Mouse (Mus musculus) adrenal gland, postnatal 36 days (tissue): Measurements from ENCODE around the gene D630039A03Rik. TPM values are rescaled to one million over a fixed set of nuclear protein-coding genes. Genes with fewer than 3 reads are reported as not detected.

Source experiments
- DNase-seq, 2 experiments: peaks; one replicate each; pipeline ENCODE4 v3.0.0; 2021; ENCODE audit warnings: mixed read lengths in 1 of 2
- total RNA-seq, 2 experiments: library from RNA; stranded (reverse); gene quantifications; 2 replicates each; pipeline ENCODE4 v1.2.3; 2021

D630039A03Rik gene
- total RNA-seq, 2 experiments from 2014 or later: 9.8 to 15.0 TPM

DNA sequence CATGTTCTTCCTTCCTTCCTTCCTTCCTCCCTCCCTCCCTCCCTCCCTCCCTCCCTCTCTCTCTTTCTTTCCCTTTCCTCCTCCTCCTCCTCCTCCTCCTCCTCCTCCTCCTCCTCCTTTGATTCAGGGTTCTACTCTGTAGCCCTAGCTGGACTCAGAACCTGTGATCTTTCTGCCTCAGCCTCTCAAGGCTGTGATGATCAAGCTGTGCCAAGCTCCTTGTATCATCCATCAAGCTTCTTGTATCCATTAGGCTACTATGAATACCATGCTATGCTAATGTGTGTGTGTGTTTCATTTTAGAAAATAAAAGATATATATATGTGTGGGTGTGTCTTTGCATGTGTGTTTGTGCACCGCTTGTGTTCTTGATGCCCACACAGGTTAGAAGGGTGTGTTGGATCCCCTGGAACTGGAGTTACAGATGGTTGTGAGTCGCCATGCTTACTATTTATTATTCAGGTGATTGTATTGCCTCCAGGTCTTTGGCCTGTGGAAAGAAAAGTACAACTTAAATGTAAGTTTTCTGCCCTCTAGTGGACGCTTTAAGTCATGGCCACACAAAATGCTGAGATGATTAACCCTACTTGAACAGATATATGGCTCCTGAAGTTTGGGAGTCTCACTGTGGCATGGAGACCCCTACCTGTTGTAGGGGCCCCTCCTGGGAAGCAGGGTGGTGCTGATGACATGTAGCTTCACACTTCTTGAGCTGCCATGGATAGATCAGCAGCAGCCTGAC lies 11.5 kb upstream of the D630039A03Rik start:
- DNase-seq: no peak

DNA sequence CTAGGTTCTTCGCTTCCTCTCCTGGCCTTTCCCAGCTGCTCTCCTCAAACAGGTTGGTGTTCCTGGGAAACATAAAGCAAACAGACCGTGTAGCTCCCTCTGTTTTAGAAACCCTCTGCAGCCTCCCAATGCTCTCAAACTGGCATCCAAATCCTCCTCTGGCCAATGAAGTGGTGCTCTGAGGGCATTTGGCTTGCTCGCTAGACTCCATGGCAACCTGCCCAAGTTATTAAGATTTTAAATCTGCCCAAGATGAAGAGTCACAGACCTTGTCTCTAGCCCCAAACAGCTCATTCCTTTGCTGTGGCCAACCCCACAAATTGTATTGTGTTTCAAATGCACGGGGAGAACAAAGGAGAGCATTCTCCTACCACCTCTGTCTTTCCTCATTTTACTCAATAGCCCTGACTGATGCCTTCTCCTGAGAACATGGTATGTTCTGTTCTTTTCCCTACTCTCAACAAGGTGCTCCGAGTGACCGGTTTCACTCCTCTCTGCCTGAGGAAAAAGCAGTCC lies 8.5 kb upstream of the D630039A03Rik start:
- no peak for DNase-seq

DNA sequence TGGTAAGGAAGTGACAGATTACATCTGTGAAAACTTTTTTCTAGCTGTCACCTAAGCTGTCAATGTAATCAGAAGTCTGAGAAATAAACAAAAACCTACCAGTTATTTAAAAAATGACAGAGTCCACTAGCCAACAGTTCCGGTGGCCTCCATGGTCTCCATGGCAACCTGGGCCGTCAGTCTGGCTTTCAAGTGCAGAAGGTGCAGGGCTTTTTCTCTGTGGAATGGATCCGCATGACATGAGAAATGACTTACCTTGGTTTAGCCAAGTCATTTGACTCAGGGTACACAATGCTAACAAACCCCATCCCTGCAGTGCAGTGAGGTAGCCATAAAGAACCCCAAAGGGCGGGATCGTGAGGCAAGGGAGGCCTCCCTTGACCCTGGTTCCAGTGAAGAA lies 6.1 kb upstream of the D630039A03Rik start:
- DNase-seq: peak; percentile 62 to 67

GRCm38 (mm10) chr4:57920522-57920921 lies 4.4 kb upstream of the D630039A03Rik start:
- no peak for DNase-seq

DNA sequence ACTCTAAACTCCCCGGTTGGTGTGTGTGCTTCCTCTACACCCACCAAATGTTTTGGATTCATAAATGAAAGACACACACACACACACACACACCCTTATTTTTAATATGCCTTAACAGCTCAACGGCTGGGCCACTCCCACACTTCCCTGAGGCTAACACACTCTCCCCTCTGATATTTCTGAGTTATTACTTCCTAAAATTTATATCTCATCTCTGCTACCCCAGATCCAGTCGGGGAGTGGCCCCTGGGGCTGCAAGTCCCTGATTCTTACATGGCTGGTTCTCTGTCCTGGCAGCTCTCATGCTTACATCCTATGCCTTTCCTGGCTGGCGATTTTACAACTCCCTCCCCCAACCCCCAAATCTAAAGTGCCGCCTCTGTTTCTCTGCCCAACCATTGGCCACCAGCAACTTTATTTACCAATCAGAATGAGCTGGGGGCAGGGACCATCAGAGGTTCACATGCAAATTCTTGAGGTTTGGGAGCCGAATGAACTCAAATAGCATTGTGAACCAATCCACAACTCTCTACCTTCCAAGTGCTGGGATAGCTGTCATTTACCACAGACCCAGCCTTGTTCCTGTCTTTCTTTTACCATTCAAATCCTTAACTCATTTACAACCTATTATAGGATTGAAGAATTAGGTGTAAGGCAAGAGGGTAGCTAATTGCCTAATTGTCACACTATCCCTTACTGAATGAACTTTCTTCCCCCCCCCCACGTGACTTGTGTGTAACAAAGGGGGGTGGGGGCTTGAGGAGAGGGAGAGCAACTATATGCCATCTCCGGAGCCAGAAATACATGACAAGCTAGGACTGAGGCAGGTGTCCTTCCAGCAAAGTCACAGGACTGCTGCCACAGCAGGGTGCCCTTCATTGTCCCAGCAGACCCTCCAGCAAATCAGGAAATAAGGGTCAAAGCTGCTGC lies 3.7 kb upstream of the D630039A03Rik start:
- no peak for DNase-seq

DNA sequence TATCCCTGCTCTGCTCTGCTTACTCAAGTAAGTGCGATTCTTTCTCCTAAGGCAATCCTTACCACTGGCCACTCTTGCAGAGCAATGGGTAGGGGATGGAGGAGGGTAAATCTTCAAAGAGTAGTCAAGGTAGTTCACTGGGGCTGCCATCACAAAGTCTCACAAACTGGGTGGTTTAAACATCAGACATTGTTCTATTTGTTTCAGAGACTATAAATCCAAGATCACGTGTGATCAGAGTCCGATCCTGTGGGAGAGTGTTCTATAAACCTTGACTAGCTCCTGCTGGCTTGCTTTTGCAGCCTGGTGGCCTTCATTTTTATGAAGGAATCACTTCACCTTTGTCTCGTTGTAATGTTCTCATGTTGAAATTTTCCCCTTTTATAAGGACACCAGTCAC lies 614 bp upstream of the D630039A03Rik start:
- DNase-seq: no peak

- peak; percentile 36 to 67 for DNase-seq
Measured at GRCm38 (mm10) chr4:57915216-57915965, 706 bp downstream of the D630039A03Rik start.

GRCm38 (mm10) chr4:57914193-57915190 lies 1.6 kb downstream of the D630039A03Rik start:
- DNase-seq: peak in 1 of 2 experiments; percentile 38

DNA sequence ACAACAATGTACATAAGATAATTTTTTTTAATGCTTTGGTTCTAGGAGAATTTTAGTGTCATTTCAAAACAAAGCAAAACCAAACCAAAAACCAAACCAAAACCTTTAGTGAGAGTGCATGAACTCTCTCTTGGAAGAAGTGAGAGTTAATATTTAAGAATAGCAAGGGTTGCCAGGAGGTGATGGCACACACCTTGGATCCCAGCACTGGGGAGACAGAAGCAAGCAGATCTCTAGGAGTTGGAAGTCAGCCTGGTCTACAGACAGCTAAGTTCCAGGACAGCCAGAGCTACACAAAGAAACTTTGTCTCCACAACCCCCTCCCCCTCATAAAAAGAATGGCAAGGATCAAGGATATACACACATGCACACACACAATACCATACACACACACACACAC lies 3.1 kb downstream of the D630039A03Rik start:
- DNase-seq: no peak

DNA sequence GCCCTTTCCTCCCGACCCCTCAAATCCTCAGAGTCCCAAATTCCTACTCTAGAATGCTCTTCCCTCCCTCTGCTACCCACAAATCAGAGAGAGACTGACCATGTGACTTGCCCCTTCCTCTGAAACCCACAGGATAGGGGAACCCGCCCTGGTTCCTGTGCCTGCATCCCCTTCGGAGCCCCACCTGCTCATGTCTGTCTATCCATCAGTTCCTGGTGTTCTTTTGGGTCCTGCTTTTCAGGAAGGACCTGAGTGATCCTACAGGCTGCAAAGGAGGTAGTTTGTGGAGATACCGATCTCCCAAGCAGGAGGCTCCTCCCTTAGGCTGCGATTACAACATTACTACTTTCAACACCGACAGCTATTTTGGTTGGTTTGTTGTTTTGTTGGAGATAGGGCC lies 7.2 kb downstream of the D630039A03Rik start:
- DNase-seq: no peak

GRCm38 (mm10) chr4:57906708-57907107 lies 9.4 kb downstream of the D630039A03Rik start:
- no peak for DNase-seq

GRCm38 (mm10) chr4:57904638-57905037 lies 11.5 kb downstream of the D630039A03Rik start:
- DNase-seq: no peak

DNA sequence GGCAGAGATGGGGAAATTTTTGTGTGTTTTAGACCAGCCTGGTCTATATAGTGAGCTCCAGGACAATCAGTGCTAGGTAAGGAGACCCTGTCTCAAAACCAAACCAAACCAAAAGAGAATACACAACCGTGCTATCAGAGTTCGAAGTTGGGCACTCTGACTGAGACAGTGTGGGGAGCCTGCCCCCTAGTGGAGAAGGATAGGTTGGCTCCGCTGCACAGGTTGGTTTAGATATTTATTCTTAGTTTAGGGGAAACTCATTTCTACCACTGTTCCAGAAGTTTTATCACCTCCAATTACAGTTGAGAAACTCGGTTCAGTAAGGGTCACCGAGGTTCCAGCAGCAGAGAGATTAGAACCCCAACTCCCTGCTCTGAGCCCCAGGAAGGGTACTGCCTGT lies 11.9 kb downstream of the D630039A03Rik start:
- peak; percentile 71 to 82 for DNase-seq

DNA sequence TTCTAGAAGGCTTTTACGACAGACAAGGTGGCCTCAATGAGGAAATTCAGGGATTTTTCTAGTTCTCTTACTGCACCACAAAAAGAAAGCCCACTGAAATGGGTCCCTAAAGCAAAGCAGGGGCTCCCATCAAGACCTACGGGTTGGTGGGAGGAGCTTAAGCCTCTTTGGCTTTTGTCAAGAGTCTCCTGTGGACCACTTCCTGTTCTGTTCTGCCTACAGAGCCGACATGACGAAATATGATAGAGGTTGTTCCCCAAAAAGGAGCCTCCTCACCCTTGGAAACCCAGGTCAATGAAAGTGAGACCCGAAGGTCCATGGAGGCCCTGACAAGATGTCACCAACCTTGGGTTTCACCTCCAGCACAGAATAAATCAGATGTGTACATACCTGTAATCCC lies 13.5 kb downstream of the D630039A03Rik start:
- DNase-seq: no peak

- DNase-seq: peak; percentile 45 to 66
Measured at GRCm38 (mm10) chr4:57901210-57901609, 14.9 kb downstream of the D630039A03Rik start.

DNA sequence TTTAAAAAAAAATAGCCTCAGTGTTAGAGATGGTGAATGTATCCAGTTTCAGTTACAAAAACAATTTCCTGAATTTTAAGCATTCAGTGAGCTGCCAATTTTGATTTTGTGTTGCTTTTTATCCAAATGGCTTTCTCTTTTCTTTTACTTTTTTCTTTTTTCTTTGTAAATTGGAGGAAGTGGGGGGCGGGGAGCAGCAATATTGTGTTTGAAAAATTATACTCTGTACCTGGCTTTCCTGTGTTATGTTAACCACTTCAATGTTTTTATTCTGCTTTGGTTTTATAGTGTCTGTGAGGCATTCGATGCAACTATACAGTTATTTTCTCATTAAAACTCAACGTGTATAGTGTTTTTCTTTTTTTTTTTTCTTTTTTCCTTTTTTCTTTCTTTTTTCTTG lies 19.5 kb downstream of the D630039A03Rik start:
- DNase-seq: no peak

GRCm38 (mm10) chr4:57895902-57896301 lies 20.2 kb downstream of the D630039A03Rik start:
- DNase-seq: no peak

- DNase-seq: no peak
Measured at GRCm38 (mm10) chr4:57895140-57895539, 21.0 kb downstream of the D630039A03Rik start.

DNA sequence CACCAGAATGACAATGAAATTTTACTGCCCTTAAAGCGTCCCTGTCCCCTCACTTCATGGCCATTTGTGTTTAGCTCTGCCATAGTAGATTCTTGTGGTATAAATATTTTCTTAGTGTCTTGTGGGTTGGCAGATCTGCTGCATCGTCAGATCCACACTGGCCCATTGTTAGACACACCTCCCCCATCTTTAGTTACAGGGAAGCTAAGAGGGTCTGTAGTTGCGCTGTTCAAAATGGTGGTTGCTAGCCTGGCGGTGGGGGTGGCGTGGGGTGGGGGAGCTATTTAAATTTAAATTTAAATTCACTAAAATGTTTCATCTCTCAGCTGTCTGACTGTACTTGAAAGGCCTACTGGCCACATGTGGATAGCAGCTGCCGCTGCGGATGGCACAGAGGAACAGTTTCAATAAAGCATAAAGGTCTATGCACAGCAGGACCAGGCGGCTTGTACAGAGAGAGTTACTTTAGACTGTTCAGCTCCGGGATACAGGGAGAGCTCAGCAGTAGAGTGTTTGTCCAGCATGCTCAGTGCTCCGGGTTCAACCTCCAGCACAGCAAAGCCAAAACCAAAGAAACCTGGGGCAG lies 24.0 kb downstream of the D630039A03Rik start:
- no peak for DNase-seq

DNA sequence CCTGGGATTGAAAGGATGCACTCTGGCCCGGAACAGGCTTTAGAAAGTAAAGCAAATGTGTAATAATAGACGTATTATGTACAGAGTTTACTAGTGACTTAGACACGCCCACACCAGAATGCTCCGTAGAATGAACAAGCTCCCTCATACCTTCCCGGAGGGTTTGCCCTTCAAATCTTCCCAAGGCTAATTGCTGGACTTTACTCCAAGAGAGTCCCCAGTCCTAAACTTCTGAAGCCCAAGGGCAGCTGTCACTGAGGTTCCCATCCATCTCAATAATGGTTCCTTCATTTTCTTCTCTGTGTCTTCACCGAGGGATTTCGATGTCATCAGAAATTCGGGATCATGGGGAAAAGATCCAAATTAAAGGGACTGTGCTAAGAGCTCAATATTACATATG lies 26.3 kb downstream of the D630039A03Rik start:
- no peak for DNase-seq
